Mouse (Mus musculus): ENCODE results near the gene Cryaa.

DNA sequence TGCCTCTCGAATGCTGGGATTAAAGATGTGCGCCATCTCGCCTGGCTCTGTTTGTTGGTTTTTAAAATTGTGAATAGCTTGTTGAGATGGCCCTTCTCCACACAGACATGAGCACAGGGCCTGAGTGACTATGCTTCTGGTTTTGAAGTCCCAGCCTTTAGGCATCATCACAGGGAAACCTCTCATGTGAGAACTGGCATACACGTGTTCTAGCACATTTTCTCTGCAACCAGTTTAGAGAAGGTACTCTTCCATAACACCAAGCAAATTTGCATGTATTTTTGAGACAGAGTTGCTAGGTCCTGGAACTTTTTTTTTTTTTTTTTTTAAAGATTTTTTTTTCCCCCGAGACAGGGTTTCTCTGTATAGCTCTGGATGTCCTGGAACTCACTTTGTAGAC, 20.9 kb upstream of the Cryaa start:
- no peak for TF ChIP-seq POLR2A (IDR thresholded peaks at IDR 0.05; ENCODE audit: insufficient read depth, low read depth, low read length)
- no peak for TF ChIP-seq CTCF (IDR thresholded peaks at IDR 0.05)

Data from heart, adult 2 months (tissue).